Mouse (Mus musculus): ENCODE measurements around the gene Cdh13.

DNA sequence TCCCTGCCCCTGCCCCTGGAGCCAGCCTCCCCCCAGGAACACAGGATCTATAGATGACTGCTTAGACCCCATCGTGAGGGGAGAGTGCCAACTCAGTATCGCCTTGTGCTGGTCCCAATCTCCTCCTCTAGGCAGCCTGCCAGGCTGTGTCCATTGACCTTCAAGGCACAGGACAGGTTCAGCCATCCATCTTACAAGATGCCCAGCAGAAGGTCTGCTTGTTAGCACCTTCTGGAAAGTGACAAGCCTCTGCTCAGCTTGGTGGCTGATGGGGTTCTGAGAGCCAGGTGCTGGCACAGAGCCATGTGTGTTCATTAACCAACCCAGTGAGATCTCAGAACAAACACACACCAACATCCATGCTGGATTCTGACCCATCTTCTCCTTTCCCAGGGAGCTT, 998.2 kb downstream of the Cdh13 start:
- TF ChIP-seq CTCF (IDR thresholded peaks at IDR 0.05; ENCODE audit: insufficient read depth, low read length), result no peak
- TF ChIP-seq POLR2A (IDR thresholded peaks at IDR 0.05; ENCODE audit: borderline replicate concordance, extremely low read depth, low read depth, low read length), result no peak
